ENCODE assay signal across 31 mouse cellular contexts in the genomic region with DNA sequence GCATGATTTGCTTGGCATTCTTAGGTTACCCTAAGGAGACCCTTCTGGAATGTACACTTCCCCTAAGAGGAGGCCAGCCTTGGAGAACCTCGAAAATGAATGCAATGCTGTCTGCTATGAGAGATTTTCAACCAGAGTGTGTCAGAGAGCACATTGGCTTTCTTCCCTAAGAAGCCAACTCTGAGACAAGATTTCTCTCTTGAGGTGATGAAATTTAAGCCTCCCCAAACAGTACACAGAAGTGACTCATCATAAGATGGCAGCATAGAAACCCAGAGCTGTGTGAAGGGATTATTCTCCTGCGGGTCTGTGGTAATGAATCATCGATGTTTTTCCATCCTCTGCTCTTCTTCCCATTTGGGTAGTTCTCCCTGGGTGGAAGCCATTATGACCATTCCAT.
A peak's percentile ranks its signal among the peaks of the same experiment; 100 is the strongest.
DNase-seq lines count a peak whose midpoint lies in the region; ATAC-seq and TF ChIP-seq lines count a peak whose summit lies in the region.
"Had no signal": no experiment of that assay in that cellular context is flagged by ENCODE, and none has a peak within 500 bp of the region (broad histone marks: within the 10 kb centered on the region; RNA-seq: fewer than 3 reads in every experiment).

No protein-coding gene starts in this region.

- TF ChIP-seq RAD21 in CH12.LX (IDR thresholded peaks at IDR 0.05; ENCODE audit: low read depth, low read length), result no peak

- TF ChIP-seq POLR2A in CH12.LX (IDR thresholded peaks at IDR 0.05; ENCODE audit: low read depth, low read length), result no peak

- no peak for TF ChIP-seq CTCF in CH12.LX (conservative IDR thresholded peaks at IDR 0.05 in 1 of 2, IDR thresholded peaks at IDR 0.05 in 1 of 2; ENCODE audit: low read depth in 2 of 2, low read length in 2 of 2)

- no peak for TF ChIP-seq EP300 in CH12.LX (IDR thresholded peaks at IDR 0.05; ENCODE audit: low read length)

- peaks cover 4 to 6% of the 10 kb centered on the region in 2 experiments; a peak in 3 of 4 replicates for H3K4me1 ChIP-seq in CH12.LX (ENCODE audit: control insufficient read depth in 1 of 2, insufficient read depth in 2 of 2)
- H3K4me1 ChIP-seq: embryonic facial prominence, embryonic 13.5 days; forebrain, embryonic 13.5 days; heart, embryonic 13.5 days; megakaryocyte, embryonic 14.5 days; midbrain, embryonic 12.5 days; neural tube, embryonic 13.5 days had no signal

- H3K4me2 ChIP-seq in CH12.LX (ENCODE audit: insufficient read depth, low read depth, poor library complexity, severe bottlenecking), result 0 out of 2 replicates have a peak overlapping the region, but pooled peaks have one; percentile 14
- H3K4me2 ChIP-seq: embryonic facial prominence, embryonic 13.5 days; forebrain, embryonic 13.5 days; heart, embryonic 13.5 days; midbrain, embryonic 12.5 days; neural tube, embryonic 13.5 days had no signal

- no peaks in the 10 kb centered on the region for H3K9me3 ChIP-seq in CH12.LX (replicated peaks; ENCODE audit: low read length)
- H3K9me3 ChIP-seq: embryonic facial prominence, embryonic 13.5 days; forebrain, embryonic 13.5 days; heart, embryonic 13.5 days; megakaryocyte, embryonic 14.5 days; midbrain, embryonic 12.5 days; neural tube, embryonic 13.5 days had no signal

- ATAC-seq in megakaryocyte, adult 5-6 weeks (ENCODE audit: poor library complexity, severe bottlenecking), result peak; percentile 65
- ATAC-seq in inflammation-experienced regulatory T-cells, adult 6 months, result no peak
- ATAC-seq: activated CD4-positive, CD25-positive, alpha-beta regulatory T cell, adult 4 months; forebrain, embryonic 13.5 days; hindbrain, postnatal 0 days; intestine, embryonic 16.5 days had no signal

- H3K27ac ChIP-seq in CH12.LX (ENCODE audit: insufficient read depth, low read depth), result no peak overlapping the region
- H3K27ac ChIP-seq: embryonic facial prominence, embryonic 13.5 days; forebrain, embryonic 13.5 days; heart, adult 2 months; heart, embryonic 13.5 days; hindbrain, postnatal 0 days; liver, embryonic 14.5 days; midbrain, embryonic 12.5 days; neural tube, embryonic 13.5 days had no signal

- in situ Hi-C loops in CH12.LX (cut with MboI; ENCODE audit: low pct_ligation_motif_present, low pct_unique_long_range_greater_than_20kb, low sequenced_read_pairs), result no loop called here

- dilution Hi-C loops in CH12.LX (cut with MboI; ENCODE audit: extremely low pct_ligation_motif_present, extremely low pct_unique_long_range_greater_than_20kb, low sequenced_read_pairs), result no loop called here

- H3K9ac ChIP-seq in CH12.LX (ENCODE audit: insufficient read depth, low read depth), result no peak overlapping the region
- H3K9ac ChIP-seq: embryonic facial prominence, embryonic 13.5 days; forebrain, embryonic 13.5 days; heart, embryonic 13.5 days; liver, embryonic 14.5 days; midbrain, embryonic 12.5 days; neural tube, embryonic 13.5 days had no signal

- no peak overlapping the region for H3K4me3 ChIP-seq in CH12.LX (replicated peaks in 1 of 3; ENCODE audit: low read depth in 2 of 3, low read length in 2 of 3, poor library complexity in 1 of 3)
- H3K4me3 ChIP-seq: embryonic facial prominence, embryonic 13.5 days; erythroblast, embryonic 14.5 days; forebrain, embryonic 13.5 days; heart, adult 2 months; heart, embryonic 13.5 days; megakaryocyte, embryonic 14.5 days; midbrain, embryonic 12.5 days; neural tube, embryonic 13.5 days had no signal

- DNase-seq in 3134 (ENCODE audit: extremely low read depth, insufficient read length, low spot score), result peak; percentile 80
- DNase-seq in CH12.LX (ENCODE audit: extremely low read depth), result no peak
- DNase-seq in brain, adult 2 months (ENCODE audit: low read depth, low spot score), result peak; percentile 25
- no peak for DNase-seq in thymus, adult 18-20 months
- no peak for DNase-seq in lung, postnatal 4 days
- DNase-seq: adrenal gland, adult 8-10 months; B cell, adult 2 months; cerebellum, adult 11-12 months; cerebellum, adult 9-11 months; gastrocnemius, postnatal 36 days; heart, adult 2 months; heart, postnatal 10 days; kidney, adult 9 months; kidney, postnatal 14 days; liver; lung, adult 2 months; lung, postnatal 10 days; thymus, postnatal 4 days had no signal

- H3K27me3 ChIP-seq in CH12.LX (replicated peaks), result no peaks in the 10 kb centered on the region
- H3K27me3 ChIP-seq: embryonic facial prominence, embryonic 13.5 days; forebrain, embryonic 13.5 days; heart, embryonic 13.5 days; midbrain, embryonic 12.5 days; neural tube, embryonic 13.5 days had no signal

- no peaks in the 10 kb centered on the region for H3K79me2 ChIP-seq in CH12.LX (replicated peaks; ENCODE audit: control insufficient read depth, extremely low read depth, insufficient read depth, poor library complexity, severe bottlenecking)

- H3K36me3 ChIP-seq in CH12.LX (replicated peaks in 1 of 2; ENCODE audit: control insufficient read depth in 1 of 2, insufficient read depth in 1 of 2, low read length in 1 of 2), result no peaks in the 10 kb centered on the region
- H3K36me3 ChIP-seq: embryonic facial prominence, embryonic 13.5 days; heart, embryonic 13.5 days; midbrain, embryonic 12.5 days; neural tube, embryonic 13.5 days had no signal

TF ChIP-seq in CH12.LX, 34 proteins besides CTCF, POLR2A, EP300 and RAD21:
- TF ChIP-seq NRF1 (IDR thresholded peaks at IDR 0.05; ENCODE audit: low read depth, low read length), result no peak
- TF ChIP-seq GABPA (IDR thresholded peaks at IDR 0.05; ENCODE audit: insufficient replicate concordance, low read depth, low read length), result no peak
- TF ChIP-seq MAX (IDR thresholded peaks at IDR 0.05; ENCODE audit: low read length), result no peak
- TF ChIP-seq UBTF (IDR thresholded peaks at IDR 0.05; ENCODE audit: low read depth, low read length), result no peak
- no peak for TF ChIP-seq ZNF384 (IDR thresholded peaks at IDR 0.05; ENCODE audit: low read depth, low read length)
- no peak for TF ChIP-seq CHD1 (IDR thresholded peaks at IDR 0.05; ENCODE audit: low read depth, low read length)
- no peak for TF ChIP-seq ZC3H11A (IDR thresholded peaks at IDR 0.05; ENCODE audit: low read depth, low read length)
- TF ChIP-seq SIN3A (IDR thresholded peaks at IDR 0.05; ENCODE audit: low read length), result no peak
- no peak; the same call in 1 of the 2 replicates for TF ChIP-seq JUND (conservative IDR thresholded peaks at IDR 0.05; ENCODE audit: low read depth, low read length)
- no peak for TF ChIP-seq HCFC1 (IDR thresholded peaks at IDR 0.05; ENCODE audit: low read depth, low read length)
- TF ChIP-seq MYC (IDR thresholded peaks at IDR 0.05; ENCODE audit: low read depth, low read length), result no peak
- no peak for TF ChIP-seq SMC3 (IDR thresholded peaks at IDR 0.05; ENCODE audit: low read depth, low read length)
- no peak for TF ChIP-seq TCF12 (IDR thresholded peaks at IDR 0.05; ENCODE audit: low read depth, low read length)
- no peak for TF ChIP-seq ETS1 (conservative IDR thresholded peaks at IDR 0.05; ENCODE audit: low read depth, low read length)
- TF ChIP-seq ZKSCAN1 (IDR thresholded peaks at IDR 0.05; ENCODE audit: borderline replicate concordance, low read depth, low read length), result no peak
- no peak for TF ChIP-seq MXI1 (IDR thresholded peaks at IDR 0.05; ENCODE audit: low read depth, low read length)

Comparison
In these comparisons a context has a peak if more than half of its experiments do, and no peak if none do; other contexts are left out.
1. DNase-seq: peak in 3134 (single experiment) and brain, adult 2 months (single experiment); none in CH12.LX (single experiment), thymus, adult 18-20 months (0 of 2) and lung, postnatal 4 days (0 of 2).